Mouse (Mus musculus) erythroblast, embryonic 14.5 days (primary cell): ENCODE data around the gene Kcnmb1.

Source experiments
- GATA1 ChIP-seq: IDR thresholded peaks from 2 replicates; pipeline ENCODE4 v1.6.1; 2012; ENCODE audit warnings: low read length, inconsistent platforms, mixed read lengths
- TAL1 ChIP-seq: IDR thresholded peaks from 3 replicates; pipeline ENCODE4 v1.6.1; 2012; ENCODE audit warnings: low read length, inconsistent platforms, mixed read lengths

DNA sequence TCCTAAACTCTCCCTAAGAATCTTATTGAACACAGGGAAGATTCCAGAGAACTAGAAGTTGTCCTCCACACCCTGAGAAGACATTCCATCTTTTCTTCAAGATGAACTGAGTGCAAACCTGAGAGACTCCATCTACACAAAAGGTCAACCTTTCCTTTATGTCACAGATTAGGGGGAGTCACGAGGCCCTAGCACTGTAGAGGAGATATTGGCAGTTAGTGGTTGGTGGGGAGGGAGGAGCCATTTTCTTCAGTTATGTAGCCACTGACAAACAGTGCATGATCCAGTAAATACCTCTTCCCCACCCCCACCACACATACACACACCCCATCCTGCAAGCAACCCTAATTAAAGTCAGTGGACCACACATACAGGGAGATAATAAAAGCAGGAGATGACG lies 44.4 kb upstream of the Kcnmb1 start:
- TF ChIP-seq GATA1 (no peak), TAL1 (no peak)
